Mouse (Mus musculus) small intestine, adult 2 months (tissue): ENCODE data around the gene Prune1.

Experiments
- CTCF ChIP-seq: fragments of 200-500 bp; IDR thresholded peaks from 2 replicates; pipeline ENCODE4 v1.5.1; 2012; ENCODE audit warnings: low read depth, mild to moderate bottlenecking, control low read depth, inconsistent platforms, low read length, moderate library complexity, mixed read lengths; ENCODE audit not compliant: insufficient replicate concordance, insufficient read length; ENCODE audit errors: extremely low read depth
- POLR2A ChIP-seq: fragments of 200-500 bp; IDR thresholded peaks from 2 replicates; pipeline ENCODE4 v1.6.1; 2012; ENCODE audit warnings: low read depth, mild to moderate bottlenecking, control low read depth, inconsistent platforms, low read length, moderate library complexity

DNA sequence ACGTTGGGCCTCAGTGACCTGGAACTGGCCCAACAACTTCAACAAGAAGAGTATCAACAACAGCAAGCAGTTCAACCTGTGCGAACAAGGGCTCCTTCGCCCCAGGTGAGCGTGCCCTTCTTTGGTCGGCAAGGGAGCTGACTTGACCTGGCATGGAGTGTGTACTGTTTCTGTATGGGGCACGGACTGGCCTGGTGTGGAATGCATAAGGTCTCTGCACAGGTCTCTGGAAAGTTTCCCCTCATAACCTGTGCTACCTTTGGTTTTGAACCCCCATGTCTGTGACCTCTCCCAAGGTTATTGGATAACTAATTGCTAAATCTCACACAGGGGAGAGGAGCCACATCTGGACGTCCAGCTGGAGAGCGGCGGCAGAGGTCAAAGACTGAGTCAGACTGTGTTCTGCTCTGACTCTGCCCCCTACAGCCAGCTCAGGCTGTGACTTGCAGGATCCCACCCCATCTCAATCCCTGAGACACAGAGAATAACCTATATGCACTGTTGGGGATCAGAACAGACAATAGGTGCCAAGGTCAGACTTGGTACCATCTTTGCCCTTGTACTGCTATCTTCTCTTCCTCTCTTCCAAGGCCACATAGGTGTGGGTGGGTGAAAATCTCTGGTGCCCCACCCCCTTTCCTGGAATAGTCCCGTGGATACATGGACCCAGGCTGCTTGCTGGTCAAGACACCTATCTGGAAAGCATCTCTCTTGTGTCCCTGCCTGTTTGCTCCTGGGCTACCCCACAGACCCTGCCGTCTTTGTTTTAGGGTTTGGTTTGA is 13.6 kb upstream of the Prune1 start:
- TF ChIP-seq CTCF (no peak), POLR2A (no peak)
